Mouse (Mus musculus): ENCODE measurements around the gene Sufu.
A peak's percentile ranks its signal among the peaks of the same experiment; 100 is the strongest.

The Sufu gene

DNA sequence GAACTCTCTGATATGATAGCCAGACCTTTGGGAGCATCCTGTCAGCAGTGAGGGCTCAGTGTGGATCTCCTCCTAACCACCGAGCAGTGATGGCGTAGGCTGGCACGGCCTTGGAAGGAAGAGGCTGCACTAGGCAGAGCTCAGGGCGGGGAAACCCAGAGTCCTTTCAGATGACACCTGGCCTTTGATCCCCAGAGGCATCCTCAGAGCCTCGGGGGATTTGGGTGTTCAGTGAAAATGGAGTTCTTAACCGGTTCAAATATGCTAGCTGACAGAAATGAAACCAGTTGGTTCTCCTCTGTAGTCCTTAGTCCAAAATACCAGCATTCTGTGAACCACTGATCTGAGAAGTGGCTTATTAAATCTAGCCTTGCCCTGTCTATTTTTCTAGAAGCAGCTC, 69.5 kb downstream of the Sufu start:
- no peak for DNase-seq (ENCODE audit: low spot score)

DNA sequence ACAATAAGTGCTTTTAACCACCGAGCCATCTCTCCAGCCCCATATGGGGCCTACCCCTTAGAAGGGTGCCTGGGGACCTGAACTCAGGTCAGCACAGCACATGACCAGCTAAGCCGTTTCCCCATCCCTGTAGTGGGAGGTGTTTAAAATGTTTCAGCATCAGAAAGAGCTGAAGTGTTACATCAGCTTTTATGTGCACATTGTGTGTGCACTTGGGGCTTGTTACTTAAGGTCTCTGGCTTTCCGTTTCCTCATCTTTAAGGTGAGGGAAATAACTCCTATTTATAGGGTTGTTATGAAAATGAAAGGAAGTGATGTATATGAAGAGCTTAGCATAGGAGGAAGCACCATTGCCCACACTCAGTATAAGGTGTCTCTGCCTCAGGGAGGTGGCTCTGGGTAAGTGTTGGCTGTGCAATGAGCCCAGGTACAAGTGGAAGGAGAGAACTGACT, 70.4 kb downstream of the Sufu start:
- DNase-seq (ENCODE audit: low spot score) = no peak

- DNase-seq (ENCODE audit: low spot score) = no peak
Measured at GRCm38 (mm10) chr19:46470364-46471240, 73.9 kb downstream of the Sufu start.

DNA sequence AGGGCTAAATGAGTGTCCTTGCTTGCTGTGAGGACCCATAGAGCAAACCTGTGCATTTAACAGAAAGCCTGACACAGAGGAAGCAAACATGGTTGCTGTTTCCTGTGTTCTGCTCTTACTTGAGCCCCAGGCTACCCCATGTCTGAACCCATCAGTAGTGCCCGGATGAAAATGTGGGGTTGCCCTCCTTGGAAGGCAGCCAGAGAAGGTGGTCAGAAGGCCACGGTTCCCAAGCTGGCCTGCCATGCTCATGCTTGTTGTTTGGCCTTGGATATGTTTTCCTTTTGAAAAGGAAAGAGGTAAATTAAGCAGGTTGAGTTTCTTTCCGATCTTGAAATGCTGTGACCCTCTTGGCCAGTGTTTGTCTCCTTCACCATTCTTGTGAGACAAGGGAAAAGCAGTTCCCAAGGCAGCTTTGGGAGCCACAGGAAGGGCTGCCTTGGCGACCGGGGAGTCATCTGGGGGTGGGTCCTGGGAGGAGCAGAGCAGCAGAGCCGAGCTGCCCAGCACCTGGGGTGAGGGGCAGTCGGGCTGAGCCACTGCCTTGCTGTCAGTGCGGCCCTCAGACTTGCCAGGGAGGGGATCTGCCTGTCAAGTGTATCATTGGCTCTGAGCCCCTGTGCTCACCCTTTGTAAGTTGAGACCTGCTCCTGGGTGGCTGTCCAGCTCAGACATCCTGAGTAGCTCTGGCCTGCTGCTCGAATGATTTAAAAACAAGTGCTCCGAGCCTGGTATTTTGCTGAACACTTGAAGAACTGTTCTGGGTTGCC, 74.8 kb downstream of the Sufu start:
- no peak for DNase-seq (ENCODE audit: low spot score)

- no peak for DNase-seq (ENCODE audit: low spot score)
Measured at GRCm38 (mm10) chr19:46477432-46477845, 80.7 kb downstream of the Sufu start.

DNA sequence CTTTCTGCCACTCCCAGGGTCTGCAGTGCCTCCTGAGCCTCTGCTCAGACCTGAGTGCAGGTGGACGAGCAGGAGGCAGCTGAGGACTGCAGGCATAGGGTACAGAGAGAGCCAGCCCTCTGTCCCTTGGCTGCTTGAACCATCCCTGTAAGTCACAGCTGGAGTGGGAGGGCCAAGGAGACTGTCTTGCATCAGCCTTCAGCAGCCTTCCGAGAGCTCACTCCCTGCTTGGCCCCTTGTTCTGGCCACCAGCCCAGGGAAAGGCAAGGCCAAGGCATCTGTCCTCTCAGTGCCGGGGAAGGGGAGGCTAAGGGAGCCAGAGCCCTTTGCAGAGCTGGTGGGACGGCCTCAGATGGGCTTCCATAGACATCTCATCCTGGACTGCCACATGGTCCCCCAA, 81.5 kb downstream of the Sufu start:
- no peak for DNase-seq (ENCODE audit: low spot score)

- DNase-seq (ENCODE audit: low spot score) = no peak
Measured at GRCm38 (mm10) chr19:46478826-46479225, 82.1 kb downstream of the Sufu start.

- no peak for DNase-seq (ENCODE audit: low spot score)
Measured at GRCm38 (mm10) chr19:46479306-46480075, 82.8 kb downstream of the Sufu start.

- DNase-seq (ENCODE audit: low spot score) = no peak
Measured at GRCm38 (mm10) chr19:46480624-46481345, 84.1 kb downstream of the Sufu start.

GRCm38 (mm10) chr19:46481352-46481751, 84.7 kb downstream of the Sufu start:
- no peak for DNase-seq (ENCODE audit: low spot score)

- no peak for DNase-seq (ENCODE audit: low spot score)
Measured at GRCm38 (mm10) chr19:46481756-46482155, 85.1 kb downstream of the Sufu start.

DNA sequence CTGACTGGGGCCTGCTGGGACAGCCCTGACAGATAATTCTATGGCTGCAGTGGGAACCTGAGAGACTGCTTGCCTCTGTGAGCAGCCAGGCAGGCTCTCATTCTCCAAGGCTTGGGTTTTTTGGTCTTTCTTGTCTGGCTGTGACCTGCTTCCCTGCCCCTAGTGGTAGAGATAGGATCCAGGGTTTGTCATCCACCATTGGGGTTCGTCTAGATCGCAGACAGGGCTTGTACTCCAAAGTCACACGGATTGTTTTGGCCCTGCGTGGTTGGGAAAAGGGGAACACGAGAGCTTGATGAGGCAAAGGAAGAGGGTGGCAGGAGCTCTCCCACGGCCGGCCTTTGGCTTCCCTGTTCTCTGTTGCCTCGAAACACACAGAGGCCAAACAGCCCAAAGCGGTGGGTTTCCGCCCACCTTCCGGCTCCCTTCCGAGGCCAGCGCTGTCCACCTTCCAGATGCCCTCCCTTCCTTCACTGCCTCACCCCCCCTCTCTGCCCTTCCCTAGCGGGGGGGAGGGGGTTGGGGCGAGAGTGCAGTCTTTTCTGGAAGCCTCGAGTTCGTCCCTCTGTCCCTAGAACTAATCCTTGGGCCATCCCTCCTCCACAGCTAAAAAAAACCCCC, 86.3 kb downstream of the Sufu start:
- DNase-seq (ENCODE audit: low spot score) = no peak

- no peak for DNase-seq (ENCODE audit: low spot score)
Measured at GRCm38 (mm10) chr19:46483701-46484328, 87.1 kb downstream of the Sufu start.

DNA sequence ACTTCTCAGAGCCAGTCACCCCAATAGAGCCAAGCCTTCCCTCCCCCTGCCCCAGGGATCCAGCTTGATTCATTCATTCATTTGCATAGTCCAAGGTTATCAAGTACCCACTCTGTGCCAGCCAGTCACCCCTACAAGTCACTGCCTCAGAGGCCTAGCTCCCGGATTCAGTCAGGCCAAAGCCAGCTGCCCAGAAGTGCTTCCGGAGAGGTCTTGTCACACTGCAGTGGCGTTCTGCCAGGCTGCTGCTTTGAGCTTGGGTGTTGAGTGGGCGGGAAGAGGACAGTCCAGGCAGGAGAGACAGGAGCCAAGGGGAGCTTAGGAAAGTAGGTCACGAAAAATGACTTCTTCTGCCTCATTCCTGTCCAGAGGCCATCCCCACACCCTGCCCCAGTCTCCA, 87.8 kb downstream of the Sufu start:
- peak; percentile 63 for DNase-seq (ENCODE audit: low spot score)

- no peak for DNase-seq (ENCODE audit: low spot score)
Measured at GRCm38 (mm10) chr19:46485847-46486246, 89.2 kb downstream of the Sufu start.

- no peak for DNase-seq (ENCODE audit: low spot score)
Measured at GRCm38 (mm10) chr19:46486709-46487108, 90.0 kb downstream of the Sufu start.

DNA sequence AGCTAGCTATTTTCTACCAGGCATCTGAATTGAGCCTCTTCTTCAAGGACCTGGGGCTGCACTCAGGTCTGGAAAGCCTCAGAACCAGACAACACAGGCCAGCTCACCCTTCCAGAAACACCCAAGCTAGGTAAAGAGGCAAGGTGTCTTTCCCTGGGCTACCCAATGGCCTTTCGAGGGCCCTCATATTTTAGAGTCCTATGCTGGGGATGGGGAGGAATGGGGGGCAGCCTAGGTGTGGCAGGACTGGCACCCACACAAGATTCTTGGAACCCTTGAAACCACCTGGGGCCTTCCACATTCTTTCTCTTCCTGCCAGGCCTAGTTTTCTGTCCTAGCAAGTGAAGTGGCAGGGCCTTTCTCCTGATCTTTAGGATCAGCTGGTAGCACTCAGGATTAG, 92.8 kb downstream of the Sufu start:
- no peak for DNase-seq (ENCODE audit: low spot score)

DNA sequence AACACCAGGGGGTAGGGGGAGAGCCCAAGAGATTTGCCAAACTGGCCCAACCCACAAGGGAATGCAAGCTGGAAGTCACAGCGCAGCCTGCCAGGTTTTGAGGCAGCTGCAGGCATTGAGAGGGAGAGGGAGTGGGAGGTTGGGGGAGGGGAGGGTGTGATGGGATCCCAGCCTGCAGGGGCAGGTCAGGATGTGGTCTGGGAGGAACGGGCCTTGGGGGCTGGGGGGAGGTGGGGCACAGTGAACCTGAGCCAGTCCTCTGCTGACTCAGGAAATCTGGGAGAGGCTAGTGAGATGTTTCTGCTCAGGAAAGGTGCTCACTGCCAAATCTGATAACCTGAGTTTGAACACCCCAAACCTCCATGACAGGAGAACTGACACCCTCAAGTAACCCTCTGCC, 93.9 kb downstream of the Sufu start:
- no peak for DNase-seq (ENCODE audit: low spot score)

DNA sequence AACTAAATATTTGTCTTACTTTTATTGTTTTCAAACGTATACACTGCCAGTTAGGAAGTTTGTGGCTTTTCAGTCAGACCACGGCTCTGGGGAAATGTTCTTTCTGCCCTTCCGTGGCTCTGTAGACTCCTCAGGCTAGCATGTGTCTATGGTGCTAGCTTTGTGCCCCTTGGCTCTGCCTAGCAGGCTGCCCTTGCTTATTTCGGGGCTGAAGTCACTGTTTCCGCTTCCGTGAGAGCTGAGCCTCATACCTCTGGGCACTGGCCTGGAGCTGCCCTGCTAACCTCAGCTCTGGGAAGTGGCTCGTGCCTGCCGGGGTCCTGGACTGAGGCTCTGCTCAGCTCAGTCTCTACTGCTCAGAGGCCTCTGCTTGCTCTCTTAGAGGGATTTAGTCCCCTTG, 98.4 kb downstream of the Sufu start:
- no peak for DNase-seq (ENCODE audit: low spot score)

GRCm38 (mm10) chr19:46497230-46497629, 100.5 kb downstream of the Sufu start:
- DNase-seq (ENCODE audit: low spot score) = no peak

- no peak for DNase-seq (ENCODE audit: low spot score)
Measured at GRCm38 (mm10) chr19:46499539-46499835, 102.8 kb downstream of the Sufu start.

Measured in ovary, adult 18-20 months (tissue).